Mouse (Mus musculus): ENCODE data around the gene Hmgn2.
A peak's percentile ranks its signal among the peaks of the same experiment; 100 is the strongest.

Gene Hmgn2

GRCm38 (mm10) chr4:133978021-133978711 lies 9.7 kb upstream of the Hmgn2 start:
- DNase-seq: no peak

GRCm38 (mm10) chr4:133971741-133972140 lies 3.3 kb upstream of the Hmgn2 start:
- no peak for DNase-seq

GRCm38 (mm10) chr4:133970876-133971275 lies 2.4 kb upstream of the Hmgn2 start:
- DNase-seq: no peak

- DNase-seq: no peak
Observed at GRCm38 (mm10) chr4:133970196-133970595, 1.7 kb upstream of the Hmgn2 start.

- DNase-seq: peak; percentile 50
Observed at GRCm38 (mm10) chr4:133969114-133969770, 792 bp upstream of the Hmgn2 start.

GRCm38 (mm10) chr4:133967866-133968149 lies 642 bp downstream of the Hmgn2 start:
- peak; percentile 94 for DNase-seq

GRCm38 (mm10) chr4:133967138-133967865 lies 1.1 kb downstream of the Hmgn2 start:
- DNase-seq: peak; percentile 99

- no peak for DNase-seq
Observed at GRCm38 (mm10) chr4:133966271-133966940, 2.0 kb downstream of the Hmgn2 start.

- no peak for DNase-seq
Observed at GRCm38 (mm10) chr4:133962566-133962965, 5.9 kb downstream of the Hmgn2 start.

- DNase-seq: no peak
Observed at GRCm38 (mm10) chr4:133958884-133959283, 9.6 kb downstream of the Hmgn2 start.

GRCm38 (mm10) chr4:133956358-133956757 lies 12.1 kb downstream of the Hmgn2 start:
- DNase-seq: no peak

- no peak for DNase-seq
Observed at GRCm38 (mm10) chr4:133946736-133947135, 21.7 kb downstream of the Hmgn2 start.

GRCm38 (mm10) chr4:133943791-133944190 lies 24.7 kb downstream of the Hmgn2 start:
- DNase-seq: no peak

GRCm38 (mm10) chr4:133942679-133943078 lies 25.8 kb downstream of the Hmgn2 start:
- no peak for DNase-seq

- no peak for DNase-seq
Observed at GRCm38 (mm10) chr4:133941576-133941975, 26.9 kb downstream of the Hmgn2 start.

GRCm38 (mm10) chr4:133940386-133941260 lies 27.8 kb downstream of the Hmgn2 start:
- no peak for DNase-seq

- DNase-seq: no peak
Observed at GRCm38 (mm10) chr4:133938077-133938476, 30.4 kb downstream of the Hmgn2 start.

GRCm38 (mm10) chr4:133931785-133932184 lies 36.7 kb downstream of the Hmgn2 start:
- DNase-seq: no peak

GRCm38 (mm10) chr4:133931349-133931748 lies 37.1 kb downstream of the Hmgn2 start:
- peak; percentile 24 for DNase-seq

- DNase-seq: peak; percentile 39
Observed at GRCm38 (mm10) chr4:133929278-133929670, 39.2 kb downstream of the Hmgn2 start.

GRCm38 (mm10) chr4:133928576-133929277 lies 39.7 kb downstream of the Hmgn2 start:
- no peak for DNase-seq

- DNase-seq: no peak
Observed at GRCm38 (mm10) chr4:133925204-133925603, 43.2 kb downstream of the Hmgn2 start.
